Mouse (Mus musculus) CH12.LX (cell line): ENCODE measurements around the gene Acp1. TPM values are rescaled to one million over a fixed set of nuclear protein-coding genes. Genes with fewer than 3 reads are reported as not detected.

ENCODE experiments used
- DNase-seq: peaks from one replicate; pipeline ENCODE4 v3.0.0-alpha.2; 2013; ENCODE audit errors: extremely low read depth
- H3K27ac ChIP-seq: 2 replicates; pipeline ENCODE4 v1.5.1; 2012; ENCODE audit warnings: low read depth, mild to moderate bottlenecking, control low read depth, moderate library complexity; ENCODE audit not compliant: insufficient read depth
- H3K27me3 ChIP-seq: replicated peaks from 2 replicates; pipeline ENCODE3; 2012; ENCODE audit warnings: inconsistent platforms
- H3K36me3 ChIP-seq, 2 experiments: replicated peaks in 1 of 2; 2 replicates each; pipeline versions ENCODE3 to v1.6.1; 2012; ENCODE audit warnings: inconsistent platforms in 1 of 2, low read length in 1 of 2, mild to moderate bottlenecking in 1 of 2, mixed read lengths in 1 of 2, moderate library complexity in 1 of 2; ENCODE audit not compliant: control insufficient read depth in 1 of 2, insufficient read depth in 1 of 2
- H3K4me1 ChIP-seq, 2 experiments: 2 replicates each; pipeline ENCODE4 v1.6.1; 2012; ENCODE audit warnings: inconsistent platforms in 1 of 2, moderate library complexity in 1 of 2; ENCODE audit not compliant: insufficient read depth in 2 of 2, control insufficient read depth in 1 of 2
- H3K4me2 ChIP-seq: 2 replicates; pipeline ENCODE4 v1.6.1; 2012; ENCODE audit warnings: low read depth, mild to moderate bottlenecking, control low read depth; ENCODE audit not compliant: poor library complexity, insufficient read depth, severe bottlenecking
- H3K4me3 ChIP-seq, 3 experiments: fragments of 150-350 bp in 1 of 3; sonication (generic) in 1 of 3; replicated peaks in 1 of 3; 2 replicates each; pipeline versions ENCODE3 to v1.5.1; 2011 to 2012; ENCODE audit warnings: low read depth in 2 of 3, low read length in 2 of 3, mild to moderate bottlenecking in 2 of 3, moderate library complexity in 2 of 3, control low read depth in 1 of 3, improper control_type of control experiment in 1 of 3, inconsistent platforms in 1 of 3, mixed read lengths in 1 of 3; ENCODE audit not compliant: poor library complexity in 1 of 3
- H3K79me2 ChIP-seq: replicated peaks from 2 replicates; pipeline ENCODE4 v1.6.1; 2012; ENCODE audit warnings: mild to moderate bottlenecking, moderate library complexity; ENCODE audit not compliant: control insufficient read depth, poor library complexity, insufficient read depth, severe bottlenecking; ENCODE audit errors: extremely low read depth
- H3K9ac ChIP-seq: 2 replicates; pipeline ENCODE4 v1.6.1; 2012; ENCODE audit warnings: low read depth, mild to moderate bottlenecking, control low read depth, moderate library complexity; ENCODE audit not compliant: insufficient read depth
- H3K9me3 ChIP-seq: replicated peaks from 2 replicates; pipeline ENCODE3; 2012; ENCODE audit warnings: low read length, inconsistent platforms, mixed read lengths
- CHD2 ChIP-seq: IDR thresholded peaks from 2 replicates; pipeline ENCODE4 v1.6.1; 2011; ENCODE audit warnings: low read length, improper control_type of control experiment
- CTCF ChIP-seq, 2 experiments: IDR thresholded peaks in 1 of 2; conservative IDR thresholded peaks in 1 of 2; 2 replicates each; pipeline ENCODE4 v1.5.1; 2011 to 2012; ENCODE audit warnings: low read depth in 2 of 2, low read length in 2 of 2, improper control_type of control experiment in 1 of 2, inconsistent platforms in 1 of 2, mild to moderate bottlenecking in 1 of 2, moderate library complexity in 1 of 2
- E2F4 ChIP-seq: IDR thresholded peaks from 2 replicates; pipeline ENCODE4 v1.6.1; 2011; ENCODE audit warnings: low read depth, low read length, improper control_type of control experiment; ENCODE audit not compliant: insufficient replicate concordance
- GABPA ChIP-seq: IDR thresholded peaks from 2 replicates; pipeline ENCODE4 v1.6.1; 2012; ENCODE audit warnings: low read depth, low read length, improper control_type of control experiment, inconsistent platforms; ENCODE audit not compliant: insufficient replicate concordance
- JUND ChIP-seq: conservative IDR thresholded peaks from 2 replicates; pipeline ENCODE4 v1.6.1; 2011; ENCODE audit warnings: low read depth, low read length, improper control_type of control experiment
- KAT2A ChIP-seq: IDR thresholded peaks from 2 replicates; pipeline ENCODE4 v1.6.1; 2012; ENCODE audit warnings: low read length, improper control_type of control experiment, inconsistent platforms; ENCODE audit not compliant: insufficient replicate concordance
- MAFK ChIP-seq: IDR thresholded peaks from 2 replicates; pipeline ENCODE4 v1.6.1; 2011; ENCODE audit warnings: low read length, improper control_type of control experiment; ENCODE audit not compliant: insufficient replicate concordance
- MAX ChIP-seq: IDR thresholded peaks from 2 replicates; pipeline ENCODE4 v1.6.1; 2011; ENCODE audit warnings: low read length, improper control_type of control experiment
- MEF2A ChIP-seq: IDR thresholded peaks from 2 replicates; pipeline ENCODE4 v1.6.1; 2014; ENCODE audit warnings: low read depth, mild to moderate bottlenecking, inconsistent platforms, low read length, improper control_type of control experiment, borderline replicate concordance
- NELFE ChIP-seq: IDR thresholded peaks from 2 replicates; pipeline ENCODE4 v1.6.1; 2011; ENCODE audit warnings: low read depth, low read length, improper control_type of control experiment
- NRF1 ChIP-seq: IDR thresholded peaks from 2 replicates; pipeline ENCODE4 v1.6.1; 2014; ENCODE audit warnings: low read depth, mild to moderate bottlenecking, inconsistent platforms, low read length, improper control_type of control experiment, moderate library complexity
- POLR2A ChIP-seq: IDR thresholded peaks from 2 replicates; pipeline ENCODE4 v1.6.1; 2011; ENCODE audit warnings: low read depth, mild to moderate bottlenecking, improper control_type of control experiment, low read length
- RAD21 ChIP-seq: IDR thresholded peaks from 2 replicates; pipeline ENCODE4 v1.6.1; 2011; ENCODE audit warnings: low read depth, mild to moderate bottlenecking, low read length, improper control_type of control experiment, moderate library complexity
- SIN3A ChIP-seq: IDR thresholded peaks from 2 replicates; pipeline ENCODE4 v1.6.1; 2012; ENCODE audit warnings: low read length, improper control_type of control experiment, inconsistent platforms
- TBP ChIP-seq: conservative IDR thresholded peaks from 2 replicates; pipeline ENCODE4 v1.6.1; 2011; ENCODE audit warnings: low read depth, low read length, improper control_type of control experiment
- ZC3H11A ChIP-seq: IDR thresholded peaks from 2 replicates; pipeline ENCODE4 v1.6.1; 2012; ENCODE audit warnings: low read depth, mild to moderate bottlenecking, inconsistent platforms, low read length, improper control_type of control experiment
- ZKSCAN1 ChIP-seq: IDR thresholded peaks from 2 replicates; pipeline ENCODE4 v1.6.1; 2012; ENCODE audit warnings: low read depth, inconsistent platforms, low read length, improper control_type of control experiment, borderline replicate concordance
- ZMIZ1 ChIP-seq: IDR thresholded peaks from 2 replicates; pipeline ENCODE4 v1.6.1; 2012; ENCODE audit warnings: low read depth, mild to moderate bottlenecking, inconsistent platforms, low read length, improper control_type of control experiment
- ZNF384 ChIP-seq: IDR thresholded peaks from 2 replicates; pipeline ENCODE4 v1.6.1; 2012; ENCODE audit warnings: low read depth, low read length, improper control_type of control experiment, inconsistent platforms
- dilution Hi-C: fragments of 300-500 bp; cut with MboI; formaldehyde crosslinking; loops from 2 replicates; pipeline ENCODE4 v1.14.3; 2020; ENCODE audit warnings: low sequenced_read_pairs; ENCODE audit not compliant: extremely low pct_unique_long_range_greater_than_20kb, extremely low pct_ligation_motif_present
- in situ Hi-C: fragments of 300-500 bp; cut with MboI; formaldehyde crosslinking; loops from 3 replicates; pipeline ENCODE4 v1.14.3; 2019; ENCODE audit warnings: low sequenced_read_pairs, low pct_ligation_motif_present, low pct_unique_long_range_greater_than_20kb, mixed read lengths
- polyA plus RNA-seq: library from polyadenylated mRNA; unstranded; fragments of >175 nt; gene quantifications from 2 replicates; pipeline ENCODE4 v1.2.1, GENCODE M21; 2012; ENCODE audit warnings: low read depth; ENCODE audit not compliant: insufficient read length
- total RNA-seq, 2 experiments: library from RNA; depleted of rRNA; stranded (reverse); fragments of 300-350 nt in 1 of 2; fragments of >200 nt in 1 of 2; gene quantifications; 2 replicates each; pipeline ENCODE4 v1.2.3; 2012 to 2014

Gene Acp1
- total and polyA plus RNA-seq, 3 experiments, result 85.5 to 198 (median 131) TPM

DNA sequence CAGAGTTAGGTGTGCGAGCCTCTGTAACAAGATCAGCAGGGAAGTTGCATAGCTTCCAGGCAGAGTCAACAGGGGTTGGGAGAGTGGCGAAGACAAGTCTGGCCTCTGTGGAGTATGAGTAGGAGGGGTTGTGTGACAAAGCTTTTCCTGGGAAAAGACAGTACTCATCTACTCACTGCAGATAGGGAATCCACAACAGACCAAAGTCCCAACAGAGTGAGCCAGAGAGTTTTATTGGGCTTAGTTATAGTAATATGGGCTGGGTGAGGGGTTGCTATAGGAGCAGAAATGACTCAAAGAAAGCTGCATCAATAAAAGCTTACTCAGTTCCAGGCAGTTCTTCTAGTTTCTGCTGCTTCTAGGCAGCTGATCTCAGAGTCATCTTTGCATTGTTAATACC, 21.9 kb upstream of the Acp1 start:
- Histone ChIP-seq H3K9ac (no peak overlapping the region), H3K9me3 (no peaks in the 10 kb centered on the region), H3K4me1 (no peaks in the 10 kb centered on the region), H3K4me3 (no peak overlapping the region), H3K27me3 (no peaks in the 10 kb centered on the region), H3K27ac (no peak overlapping the region), H3K36me3 (no peaks in the 10 kb centered on the region), H3K79me2 (no peaks in the 10 kb centered on the region), H3K4me2 (no peak overlapping the region)
- dilution Hi-C loops (no loop called here), in situ Hi-C loops (no loop called here)
- DNase-seq, result no peak
- TF ChIP-seq ZKSCAN1 (no peak), SIN3A (no peak), TBP (no peak), MEF2A (no peak), MAFK (no peak), KAT2A (no peak), RAD21 (no peak), E2F4 (no peak), POLR2A (no peak), CHD2 (no peak), ZC3H11A (no peak), ZMIZ1 (no peak), MAX (no peak), JUND (no peak), NRF1 (no peak), NELFE (no peak)

- H3K27me3 ChIP-seq, result no peaks in the 10 kb centered on the region
- TF ChIP-seq E2F4, result no peak
- no peak for TF ChIP-seq CTCF (conservative IDR thresholded peaks at IDR 0.05 in 1 of 2, IDR thresholded peaks at IDR 0.05 in 1 of 2; ENCODE audit: low read depth in 2 of 2, low read length in 2 of 2)
- TF ChIP-seq NELFE, result no peak
- TF ChIP-seq SIN3A, result no peak
- no peak for TF ChIP-seq ZMIZ1
- TF ChIP-seq TBP, result no peak
- TF ChIP-seq MEF2A, result no peak
- no peak for TF ChIP-seq GABPA
- TF ChIP-seq ZNF384, result no peak
- H3K4me2 ChIP-seq, result no peak overlapping the region
- H3K9ac ChIP-seq, result no peak overlapping the region
- dilution Hi-C loops (no loop called here), in situ Hi-C loops (no loop called here)
- no peaks in the 10 kb centered on the region for H3K4me1 ChIP-seq
- H3K27ac ChIP-seq, result no peak overlapping the region
- H3K9me3 ChIP-seq, result no peaks in the 10 kb centered on the region
- H3K4me3 ChIP-seq, result no peak overlapping the region
- no peak for DNase-seq
- no peaks in the 10 kb centered on the region for H3K79me2 ChIP-seq
- H3K36me3 ChIP-seq, result no peaks in the 10 kb centered on the region
These were observed 16.8 kb upstream of the Acp1 start for GRCm38 (mm10) chr12:30928182-30928581.
